Mouse (Mus musculus): ENCODE data around the gene Glrx.
"Not testable (repeated sequence)": the region's sequence is repeated elsewhere in the genome, so short reads cannot be mapped to it uniquely, and the experiment has no call there.

The Glrx gene

DNA sequence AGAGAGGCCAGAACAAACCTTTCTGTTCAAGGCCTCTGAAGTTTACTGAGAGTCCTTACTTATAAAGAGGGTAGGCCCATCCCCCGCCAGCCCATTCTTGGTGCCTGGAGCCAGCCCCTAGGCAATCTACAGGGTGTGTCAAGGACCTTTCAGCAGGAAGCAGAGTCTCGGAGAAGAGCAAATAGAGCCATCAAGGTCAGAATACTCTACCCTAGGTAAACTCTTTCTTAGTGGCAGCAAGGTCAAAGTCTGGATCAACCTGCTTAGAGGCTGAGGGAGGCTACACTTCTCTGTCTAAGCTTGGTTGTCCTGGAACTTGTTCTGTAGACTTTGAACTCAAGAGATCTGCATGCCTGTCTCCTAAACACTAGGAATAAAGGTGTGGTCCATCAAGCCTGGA, 4.2 kb upstream of the Glrx start:
- no peak for DNase-seq

DNA sequence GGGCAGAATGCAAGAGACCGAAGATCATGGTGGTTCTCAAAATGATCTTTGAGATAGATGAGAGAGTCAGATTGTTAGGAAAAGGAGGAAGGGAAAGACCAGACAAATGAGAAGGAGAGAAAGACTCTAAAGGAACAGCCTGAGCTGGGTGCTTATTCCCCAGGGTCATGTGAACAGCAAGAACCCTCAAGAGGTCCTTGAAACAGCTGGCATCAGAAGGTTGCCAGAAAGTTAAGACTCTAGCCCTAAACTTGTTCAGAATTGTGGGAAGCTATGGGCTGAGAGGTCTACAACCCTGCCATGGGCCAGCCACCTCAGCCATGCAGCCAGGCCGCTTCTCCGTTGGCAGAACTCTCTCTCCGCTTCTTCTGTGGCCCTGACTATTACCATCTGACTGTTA, 1.2 kb upstream of the Glrx start:
- no peak for DNase-seq

DNA sequence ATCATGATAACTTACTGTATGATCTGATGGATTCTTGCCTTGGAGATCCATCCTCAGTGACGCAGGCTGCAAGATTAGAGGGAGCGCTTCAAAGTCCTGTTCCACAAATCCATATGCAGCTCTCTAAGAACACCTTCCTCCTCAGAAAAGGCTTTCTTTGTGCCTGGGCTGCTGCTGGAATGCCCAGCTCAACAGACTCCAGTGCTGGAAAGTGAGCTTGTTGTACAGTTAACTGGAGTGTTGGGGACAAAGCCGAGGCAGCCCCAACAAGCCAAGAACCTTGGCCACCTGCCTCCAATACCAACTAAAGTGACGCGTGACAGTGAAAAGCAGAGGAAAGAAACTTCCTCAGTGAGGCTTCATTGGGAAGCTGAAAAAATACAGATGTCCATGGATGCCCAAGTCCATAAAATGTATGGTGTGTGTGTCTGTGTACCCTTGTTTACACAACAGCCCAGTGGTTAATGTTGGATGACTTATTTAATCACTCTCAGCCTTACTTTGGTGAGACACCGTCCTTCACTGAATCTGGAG, 1.2 kb downstream of the Glrx start:
- DNase-seq = no peak

DNA sequence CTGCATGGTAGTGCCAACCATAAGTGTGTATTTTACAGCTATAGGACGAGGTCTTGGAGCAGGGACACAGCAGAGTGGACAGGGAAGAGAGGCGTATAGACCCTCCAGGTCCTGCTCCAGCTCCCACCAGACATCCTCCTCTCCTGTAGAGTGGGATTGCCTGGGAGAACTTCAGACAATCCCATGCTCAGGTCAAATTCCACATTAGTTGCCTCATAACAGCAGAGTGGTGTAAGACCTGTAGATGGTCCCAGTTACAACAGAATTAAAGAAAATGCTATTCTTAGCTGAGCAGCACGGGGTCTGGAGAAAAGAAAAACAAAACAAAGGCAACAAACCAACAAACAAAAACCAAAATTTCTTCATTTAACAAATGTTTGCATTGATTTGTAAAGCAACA, 2.3 kb downstream of the Glrx start:
- DNase-seq = no peak

DNA sequence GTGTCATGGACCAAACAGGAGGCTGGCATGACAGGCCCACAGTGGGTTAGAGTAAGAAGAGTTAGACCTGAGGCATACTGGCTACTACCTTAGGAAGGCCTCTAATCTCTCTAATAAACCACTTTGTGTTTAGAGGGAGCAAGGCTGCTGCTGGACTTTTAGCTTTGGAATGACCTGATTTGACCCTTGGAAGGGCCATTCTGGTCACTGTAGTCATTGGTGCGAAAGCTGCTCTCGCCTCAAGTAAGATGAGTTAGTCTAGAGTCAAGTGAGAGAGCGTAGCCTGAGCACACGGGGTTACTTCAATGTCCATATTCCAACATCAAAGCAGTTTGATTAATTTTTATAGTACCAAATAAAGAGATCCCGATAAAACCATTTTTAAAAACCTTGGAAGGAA, 3.7 kb downstream of the Glrx start:
- DNase-seq = no peak

DNA sequence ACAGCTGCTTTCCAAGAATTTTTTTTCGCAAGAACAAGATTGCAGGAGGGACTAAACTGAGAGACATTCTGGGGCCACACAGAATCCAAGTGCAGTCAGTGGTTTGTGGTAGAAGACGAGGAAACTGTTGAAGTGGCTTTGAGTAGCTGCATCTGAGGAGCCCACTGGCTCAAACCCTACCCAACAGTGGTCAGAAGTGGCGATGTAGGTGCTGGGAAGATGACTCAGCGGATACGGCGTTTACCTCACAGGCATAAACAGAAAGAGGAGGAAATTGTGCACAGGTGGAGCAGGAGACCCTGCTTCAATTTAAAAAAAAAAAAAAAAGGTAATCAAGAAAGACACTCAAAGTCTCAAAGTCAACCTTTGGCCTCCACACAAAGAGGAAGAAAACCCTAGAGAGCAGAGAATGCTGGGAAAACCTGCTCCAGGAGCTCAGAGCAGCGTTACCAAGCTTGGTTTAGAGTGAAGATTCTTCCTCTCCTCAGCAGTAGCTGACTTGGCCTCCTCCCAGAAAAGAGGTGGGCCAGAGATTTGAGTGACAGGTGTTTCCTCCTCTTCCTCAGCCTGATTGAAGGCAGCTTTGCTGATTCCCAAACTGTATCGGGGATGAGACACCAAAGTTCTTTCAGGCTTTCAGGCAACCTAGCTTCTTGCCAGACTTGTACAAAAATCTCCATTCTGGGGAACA, 4.5 kb downstream of the Glrx start:
- no peak for DNase-seq

DNA sequence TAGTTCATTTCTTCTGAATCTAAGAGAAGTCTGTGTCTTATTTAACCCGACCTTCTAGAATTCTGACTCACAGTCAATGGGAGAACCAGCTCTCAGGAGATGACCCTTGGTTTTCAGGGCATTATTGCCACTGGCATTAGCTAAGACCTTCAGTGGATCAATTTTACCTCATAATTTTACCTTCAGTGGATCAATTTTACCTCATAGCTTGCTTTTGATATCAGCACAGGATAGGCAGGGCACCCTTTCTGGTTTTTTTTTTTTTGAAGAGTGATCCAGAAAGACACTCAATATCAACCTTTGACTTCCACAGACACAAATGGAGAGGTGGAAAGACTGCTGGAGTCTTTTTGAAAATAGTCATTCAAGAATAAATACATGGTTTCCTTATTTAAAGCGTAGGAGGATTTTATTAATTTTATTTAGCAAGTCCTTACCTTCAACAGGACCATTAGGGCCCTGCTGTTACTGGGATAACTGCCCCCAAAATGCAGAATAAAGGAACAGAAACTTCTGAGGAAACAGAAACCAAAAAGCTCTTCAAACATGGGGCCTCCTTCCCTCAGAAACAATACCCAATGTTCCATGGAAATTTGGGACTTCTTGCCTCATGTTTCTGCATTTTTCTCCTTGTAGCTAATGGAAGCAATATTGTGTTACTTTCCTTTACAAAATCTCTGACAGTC, 5.3 kb downstream of the Glrx start:
- no peak for DNase-seq

DNA sequence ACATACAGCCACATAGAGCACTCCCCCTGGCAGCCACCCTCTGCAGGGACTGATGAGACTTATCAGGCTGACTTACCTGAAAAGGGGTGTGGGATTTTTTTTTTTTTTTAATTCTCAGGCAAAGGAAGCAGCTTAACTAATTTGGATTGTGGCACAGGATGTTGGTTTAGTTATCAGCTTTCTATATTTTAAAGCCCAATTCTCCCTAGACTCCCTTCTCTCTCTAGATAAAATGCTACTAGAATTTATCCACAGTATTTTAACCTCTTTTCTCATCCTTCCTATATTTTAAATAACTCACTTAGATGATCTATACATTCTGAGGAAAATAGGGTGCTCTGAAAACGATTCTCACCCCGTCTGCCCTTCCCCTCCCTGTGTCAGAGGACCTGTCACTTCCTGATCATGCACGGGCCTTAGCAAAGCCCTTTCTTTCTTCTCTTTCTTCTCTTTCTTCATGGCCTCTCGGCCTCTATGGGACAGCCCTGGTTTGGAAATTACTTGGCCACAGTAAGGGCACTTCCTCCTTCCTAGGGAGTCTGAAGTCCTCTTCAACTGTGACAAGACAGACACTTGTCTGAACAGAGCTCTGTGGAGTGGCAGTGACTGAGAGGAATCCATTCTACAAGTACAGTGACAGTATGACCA, 6.0 kb downstream of the Glrx start:
- no peak for DNase-seq

DNA sequence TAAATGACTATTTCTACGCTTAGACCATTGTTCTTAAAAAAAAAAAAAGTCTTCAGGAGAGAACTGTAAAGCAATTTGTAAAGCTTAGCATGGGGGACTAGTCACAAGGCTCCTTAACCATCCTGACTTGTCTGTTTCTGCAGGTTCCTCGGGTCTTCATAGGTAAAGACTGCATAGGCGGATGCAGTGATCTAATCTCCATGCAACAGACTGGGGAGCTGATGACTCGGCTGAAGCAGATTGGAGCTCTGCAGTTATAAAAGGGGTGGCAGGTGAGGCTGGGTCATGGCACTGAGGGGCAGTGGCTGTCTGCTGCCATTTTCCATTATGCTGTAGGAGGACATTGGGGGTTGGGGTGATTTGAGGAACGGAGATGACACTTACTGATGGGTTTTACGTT, 7.4 kb downstream of the Glrx start:
- DNase-seq = no peak

DNA sequence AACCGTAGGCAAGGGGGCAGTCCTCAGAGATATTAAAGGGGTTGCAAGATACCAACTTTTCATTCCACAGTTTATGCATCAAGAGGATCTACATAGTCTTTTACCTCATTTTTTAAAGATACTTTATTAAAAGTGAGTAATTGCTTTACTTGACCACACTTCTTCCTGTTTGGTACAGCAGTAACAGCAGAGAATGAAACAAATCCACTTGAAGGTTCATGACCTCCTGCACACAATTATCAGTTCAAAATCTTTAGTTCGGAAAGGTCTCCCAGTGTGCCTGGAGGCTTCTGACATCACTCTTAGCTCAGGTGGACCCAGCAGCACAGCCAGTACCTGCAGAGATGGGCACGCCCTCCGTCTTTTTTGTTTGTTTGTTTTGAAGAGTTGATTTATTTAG, 12.4 kb downstream of the Glrx start:
- DNase-seq = no peak

DNA sequence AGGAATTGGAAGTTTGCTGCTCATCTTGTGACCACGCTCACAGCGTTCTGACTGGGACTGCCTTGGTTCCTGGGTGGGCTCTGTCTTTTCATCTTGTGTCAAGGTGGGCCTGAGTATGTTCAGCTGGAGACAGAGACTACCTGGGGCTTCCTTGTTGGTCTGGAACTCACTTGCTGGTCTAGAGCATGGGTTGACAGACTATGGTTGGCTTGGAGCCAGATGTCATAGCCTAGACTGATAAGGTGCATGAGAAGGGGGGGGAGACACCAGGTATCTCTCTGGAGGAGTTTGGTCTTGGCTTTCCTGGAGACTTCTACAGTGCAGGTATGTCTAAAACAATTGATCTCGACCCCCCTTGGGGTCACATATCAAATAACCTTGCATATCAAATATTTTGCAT, 13.4 kb downstream of the Glrx start:
- no peak for DNase-seq

DNA sequence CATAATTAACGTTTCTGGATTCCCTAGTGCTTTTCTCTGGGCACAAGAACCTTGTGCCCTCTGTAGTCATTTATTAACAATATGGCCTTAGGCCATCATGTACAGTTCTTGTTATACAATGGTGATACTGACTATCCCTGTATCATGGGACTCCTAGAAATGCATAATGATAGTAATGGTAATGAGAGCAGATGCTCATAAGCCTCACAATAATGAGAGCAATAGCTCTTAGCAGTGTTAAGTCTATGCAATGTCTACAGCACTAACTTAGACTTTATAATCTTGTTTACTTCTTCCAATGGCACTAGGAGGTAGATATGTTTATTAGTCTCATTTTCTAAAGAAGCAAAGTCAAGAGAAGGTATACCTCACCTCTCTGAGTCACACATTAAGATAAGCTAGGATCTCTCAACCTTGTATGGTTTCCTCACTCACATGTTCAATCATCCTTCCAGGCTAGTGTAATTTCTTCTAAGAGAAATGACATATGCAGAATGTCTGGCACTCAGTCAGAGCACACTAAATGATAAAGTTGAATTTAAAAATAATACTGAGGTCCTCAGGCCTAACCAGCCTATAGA, 19.7 kb downstream of the Glrx start:
- DNase-seq = no peak

DNA sequence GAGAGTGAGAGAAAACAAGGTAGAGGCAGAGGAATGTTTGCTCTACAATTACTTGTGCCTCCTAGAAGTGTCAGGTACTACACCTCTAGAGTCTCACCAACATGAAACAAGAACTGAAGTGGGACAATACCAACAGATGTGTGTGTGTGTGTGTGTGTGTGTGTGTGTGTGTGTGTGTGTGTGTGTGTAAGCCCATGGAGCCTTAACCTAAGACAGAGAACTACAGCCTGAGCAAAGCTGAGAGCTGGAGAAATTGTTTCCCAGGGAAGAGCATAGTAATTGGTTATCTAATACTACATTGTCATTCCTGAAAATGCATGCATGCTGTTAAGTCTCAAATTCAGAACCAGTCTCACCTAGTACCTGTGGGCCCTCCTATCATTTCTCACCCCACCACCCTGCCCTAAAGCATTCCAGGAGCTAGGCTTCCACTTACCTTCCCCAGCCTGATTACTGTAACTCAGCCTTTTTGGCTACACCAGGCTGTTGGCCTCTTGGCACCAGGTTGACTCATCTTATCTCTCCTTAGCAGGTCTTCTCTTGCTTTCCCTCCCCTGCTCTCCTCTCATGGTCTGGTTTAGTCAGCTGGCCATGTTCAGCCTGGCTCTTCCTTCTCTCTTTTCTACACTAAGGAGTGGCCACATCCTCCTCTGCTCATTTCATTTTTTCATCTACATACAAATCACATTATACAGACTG, 26.0 kb downstream of the Glrx start:
- DNase-seq = no peak

DNA sequence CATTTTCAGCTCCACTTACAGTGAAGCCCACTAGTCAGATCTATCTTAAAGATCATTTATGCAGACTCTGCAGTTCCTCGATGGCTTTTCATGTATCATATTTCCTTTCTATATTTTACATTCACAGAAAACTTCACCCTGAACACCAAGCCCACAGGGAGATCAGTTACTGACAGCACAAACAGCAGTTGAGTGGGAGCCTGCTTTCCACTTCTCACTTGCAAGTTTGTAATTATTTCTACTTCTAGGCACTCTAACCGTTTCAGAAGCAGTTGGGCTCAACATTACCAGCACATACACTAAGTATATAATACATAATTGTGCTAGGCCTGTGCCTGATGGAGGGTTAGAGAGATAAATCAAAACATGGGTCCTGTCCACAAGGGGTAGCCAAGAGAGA, 28.2 kb downstream of the Glrx start:
- DNase-seq = no peak

DNA sequence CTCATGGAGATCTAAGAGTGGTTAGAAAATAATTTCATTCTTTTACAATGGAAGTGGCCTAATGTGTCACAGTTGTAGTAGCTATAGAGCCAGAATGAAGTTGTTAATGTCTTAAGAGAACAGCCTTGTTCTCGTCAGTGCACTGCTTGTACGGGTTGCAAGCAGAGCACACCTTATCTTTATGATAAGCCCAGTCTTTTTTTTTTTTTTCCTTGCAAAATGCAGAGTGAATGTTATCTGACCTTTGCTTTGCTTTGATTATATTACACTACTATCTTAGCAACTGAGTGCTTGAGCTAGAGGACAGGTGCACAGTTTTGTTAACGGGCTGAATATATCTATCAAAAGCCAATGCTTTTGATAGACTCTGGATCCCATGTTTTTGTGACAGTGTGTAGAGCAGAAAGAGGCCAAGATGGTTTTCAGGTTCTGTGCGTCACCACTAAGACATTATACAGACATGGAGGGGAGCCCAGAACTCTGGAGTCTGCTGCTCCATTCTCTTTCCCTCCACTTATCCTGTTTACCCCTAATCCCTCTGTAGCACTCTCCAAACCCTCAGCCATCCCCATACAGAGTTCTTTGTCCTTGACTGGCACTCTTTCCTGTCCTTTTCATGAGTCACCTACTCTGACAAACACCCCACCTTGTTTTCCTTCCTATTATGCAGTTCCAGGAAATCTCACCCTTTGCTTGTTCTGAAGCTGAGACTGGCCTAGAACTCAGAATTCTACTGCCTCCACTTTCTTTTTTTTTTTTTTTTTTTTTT, 35.1 kb downstream of the Glrx start:
- DNase-seq = no peak

DNA sequence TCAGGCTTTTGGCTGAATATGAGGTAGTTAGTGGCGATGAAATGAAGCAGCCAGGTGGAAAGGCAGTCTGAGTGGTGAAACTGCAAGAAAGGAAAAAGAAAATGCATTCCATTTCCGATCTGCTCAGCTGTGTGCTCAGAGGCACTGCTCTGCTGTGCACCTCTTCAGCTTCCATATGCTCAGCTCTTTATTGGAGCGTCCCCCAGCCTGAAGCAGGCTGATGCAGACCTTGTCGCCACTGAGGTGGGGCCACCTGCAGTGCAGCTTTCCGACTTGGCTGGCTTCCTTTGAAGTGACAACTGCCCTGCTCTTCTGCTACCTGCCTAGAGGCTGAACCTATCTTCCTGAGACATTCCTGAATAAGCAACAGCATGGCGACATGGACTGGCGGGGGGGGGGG, 36.5 kb downstream of the Glrx start:
- DNase-seq = not testable (repeated sequence)

DNA sequence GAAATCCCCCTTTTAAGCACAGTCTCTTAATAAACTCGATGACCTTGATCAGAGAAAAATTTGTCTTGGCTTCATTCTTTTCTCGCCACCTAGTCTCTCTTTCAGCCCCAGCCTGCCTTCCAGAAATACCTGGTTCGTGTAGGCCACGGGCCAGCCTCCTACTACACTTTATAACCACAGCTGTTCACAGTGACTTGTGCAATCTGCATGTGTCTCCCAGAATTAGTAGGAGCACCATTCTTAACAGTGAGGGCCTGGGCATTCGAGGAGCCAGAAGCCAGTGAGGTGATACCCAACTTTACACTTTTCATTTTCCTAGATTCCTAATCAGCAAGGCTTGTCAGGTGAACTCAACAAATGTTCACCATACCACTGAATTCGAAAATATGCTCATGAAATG, 36.9 kb downstream of the Glrx start:
- no peak for DNase-seq

DNA sequence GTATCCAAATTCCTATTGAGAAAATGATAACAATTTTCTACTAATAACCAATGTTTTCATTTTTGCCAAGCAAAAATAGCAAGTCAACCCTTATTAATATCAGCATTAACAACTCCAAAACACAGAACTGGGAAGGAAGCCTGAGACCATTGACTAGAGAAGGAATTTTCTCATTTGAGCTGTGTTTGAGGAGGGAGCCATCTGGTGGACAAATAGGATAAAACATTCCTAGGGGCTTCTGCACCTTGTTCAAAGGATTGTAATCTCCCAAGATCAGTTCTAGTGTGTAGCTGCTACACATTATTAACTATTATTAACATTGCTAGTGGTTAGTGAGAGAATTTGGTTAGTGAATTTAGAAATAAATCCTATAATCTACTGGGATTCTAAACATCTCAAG, 38.2 kb downstream of the Glrx start:
- DNase-seq = no peak

DNA sequence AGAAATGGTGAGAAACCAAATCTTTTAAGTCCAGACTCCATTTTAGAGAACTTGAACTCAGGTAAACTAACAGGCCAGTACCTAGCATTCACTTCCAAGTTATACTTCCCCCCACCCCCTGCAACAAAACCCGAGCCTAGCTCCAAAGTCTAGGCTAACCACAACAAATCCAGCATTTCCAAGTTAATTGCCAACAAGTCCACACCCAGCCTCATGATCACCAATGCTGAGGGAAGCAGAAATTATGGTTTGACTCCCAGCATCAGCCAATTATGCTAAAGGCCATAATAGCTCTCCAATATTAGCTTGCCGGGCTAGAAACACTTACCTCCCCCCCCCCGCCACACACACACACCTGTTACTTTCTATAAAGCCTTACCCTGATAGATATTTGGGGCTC, 40.1 kb downstream of the Glrx start:
- no peak for DNase-seq

DNA sequence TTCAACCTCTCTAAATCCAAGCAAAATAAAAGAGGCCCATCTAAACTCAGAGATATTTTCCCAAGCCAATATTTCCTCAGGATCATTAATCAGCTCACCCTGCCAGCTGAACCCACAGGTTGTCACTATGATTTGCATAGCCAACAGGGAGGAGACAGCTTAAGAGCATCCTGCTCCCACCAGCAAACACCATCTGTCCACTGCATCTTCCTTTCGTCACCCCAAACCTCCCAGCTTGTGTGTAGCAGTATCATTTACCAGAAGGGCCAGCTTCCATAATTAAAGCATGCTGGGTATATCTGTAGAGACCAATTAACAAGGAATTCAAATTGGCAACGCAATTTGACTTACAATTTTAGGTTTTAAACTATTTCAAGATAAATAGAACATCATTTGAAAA, 40.8 kb downstream of the Glrx start:
- no peak for DNase-seq

DNA sequence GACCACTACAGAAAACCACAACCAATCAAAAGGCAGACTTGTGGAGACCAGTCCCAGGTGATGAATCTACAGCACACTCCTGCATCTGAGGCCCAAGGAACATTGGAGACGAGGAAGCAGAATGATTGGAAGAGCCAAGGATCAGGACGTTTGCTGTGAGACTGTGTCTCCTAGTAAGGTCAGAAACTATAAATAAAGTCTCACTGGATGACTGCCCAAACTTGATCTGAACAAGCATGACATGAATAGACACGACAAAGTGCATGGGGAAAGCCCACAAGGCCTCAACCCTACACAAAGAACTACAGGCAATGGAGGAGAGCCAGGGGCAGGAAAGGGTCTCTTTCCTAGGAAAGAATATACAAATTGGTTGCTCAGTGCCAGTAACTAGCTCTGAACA, 44.1 kb downstream of the Glrx start:
- no peak for DNase-seq

DNA sequence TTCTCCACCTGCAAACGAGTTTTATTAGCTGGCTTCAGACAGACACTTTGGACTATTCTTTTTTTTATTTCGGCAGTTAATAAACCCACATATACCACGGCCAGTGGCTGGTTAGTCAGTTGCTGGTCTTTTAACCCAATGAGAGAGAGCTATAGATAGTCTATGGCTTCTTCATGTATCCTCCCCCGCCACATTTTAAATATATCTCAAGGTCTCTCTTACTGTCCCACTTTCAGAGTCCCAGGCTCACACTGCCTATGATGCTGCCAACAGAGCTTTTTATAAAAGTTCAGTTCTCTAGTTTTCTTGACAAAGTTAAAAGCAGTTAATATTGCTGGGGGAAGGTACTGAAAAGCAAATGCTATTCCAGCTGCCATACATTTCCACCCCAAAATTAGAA, 52.2 kb downstream of the Glrx start:
- no peak for DNase-seq

All from thymus, adult 18-20 months (tissue).